ENCODE assay signal across 8 mouse cellular contexts in the genomic region with DNA sequence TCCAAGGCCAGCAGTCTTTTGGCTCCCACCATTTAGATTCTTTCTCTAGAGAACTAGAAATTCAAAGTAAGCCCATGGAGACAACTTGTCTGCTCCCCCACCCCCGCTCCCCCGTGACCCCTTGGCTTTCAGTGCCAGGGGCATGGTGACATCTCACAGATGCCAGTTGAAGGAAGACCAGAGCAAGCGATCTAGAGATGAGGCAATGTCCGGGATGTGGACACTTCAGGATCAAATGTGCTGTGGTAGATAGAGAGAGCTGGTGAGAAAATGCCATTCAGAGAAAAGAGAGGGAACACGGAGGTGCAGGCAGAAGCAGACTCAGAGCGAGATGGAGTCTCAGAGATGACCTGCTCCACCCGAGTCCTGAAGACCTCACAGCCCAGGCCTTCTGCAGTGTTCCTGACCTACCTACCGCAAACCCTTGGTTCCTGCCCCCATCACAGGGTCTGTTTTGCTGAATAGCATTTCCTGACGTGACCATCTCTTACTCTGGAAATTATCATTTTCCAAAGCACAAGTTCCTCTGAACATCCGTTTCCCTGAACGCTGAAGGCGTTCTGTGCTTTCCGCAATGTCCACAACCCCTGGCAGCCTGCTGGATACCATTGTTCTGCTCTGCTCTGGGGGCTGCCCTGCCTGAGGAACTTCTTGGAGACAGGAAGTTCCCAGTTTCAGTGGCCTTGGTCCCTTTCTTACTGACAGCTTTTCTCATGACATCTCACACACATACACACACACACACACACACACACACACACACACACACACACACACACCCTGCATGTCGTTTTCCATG. TPM values are rescaled to one million over a fixed set of nuclear protein-coding genes. Genes with fewer than 3 reads are reported as not detected.
A peak's percentile ranks its signal among the peaks of the same experiment; 100 is the strongest.
DNase-seq lines count a peak whose midpoint lies in the region; ATAC-seq and TF ChIP-seq lines count a peak whose summit lies in the region.

No protein-coding gene starts in this region.

- H3K9ac ChIP-seq in liver, embryonic 16.5 days (ENCODE audit: low read depth, low read length): no peak overlapping the region

- no peaks in the 10 kb centered on the region for H3K36me3 ChIP-seq in testis, adult 2 months (ENCODE audit: control insufficient read depth, insufficient read depth, low read length)
- H3K36me3 ChIP-seq in liver, embryonic 16.5 days (ENCODE audit: control insufficient read depth, insufficient read depth): no peaks in the 10 kb centered on the region

- H3K27ac ChIP-seq in testis, adult 2 months (ENCODE audit: control insufficient read depth, insufficient read depth, low read depth, low read length): 0 out of 2 replicates have a peak overlapping the region, but pooled peaks have one; percentile 0
- no peak overlapping the region for H3K27ac ChIP-seq in liver, embryonic 16.5 days (ENCODE audit: low read length)

- no peak for TF ChIP-seq CTCF in testis, adult 2 months (IDR thresholded peaks at IDR 0.05; ENCODE audit: control insufficient read depth, insufficient read depth, insufficient replicate concordance, low read depth, low read length)

- peak; percentile 35 for DNase-seq in adrenal gland, postnatal 14 days
- no peak for DNase-seq in adrenal gland, adult 18-20 months (ENCODE audit: low spot score in 2 of 2)
- DNase-seq in testis, postnatal 10 days (ENCODE audit: low spot score): no peak
- no peak for DNase-seq in layer of hippocampus, adult 11-12 months (ENCODE audit: low spot score)
- DNase-seq in left cerebral cortex, adult 18-20 months (ENCODE audit: low spot score in 2 of 2): no peak
- DNase-seq in layer of hippocampus, adult 9-10 months (ENCODE audit: low spot score): no peak

- H3K9me3 ChIP-seq in liver, embryonic 16.5 days (replicated peaks; ENCODE audit: control insufficient read depth, low read length): no peaks in the 10 kb centered on the region

- 44% methylated on average over 14 of the region's 14 CpGs for WGBS in liver, embryonic 16.5 days (ENCODE audit: insufficient replicate concordance)

- peak; percentile 60 for ATAC-seq in liver, embryonic 16.5 days (ENCODE audit: low read depth)

- H3K4me3 ChIP-seq in testis, adult 2 months (ENCODE audit: control insufficient read depth, low read depth, low read length): no peak overlapping the region
- no peak overlapping the region for H3K4me3 ChIP-seq in liver, embryonic 16.5 days (ENCODE audit: low read depth, low read length)

- no peak for TF ChIP-seq POLR2A in testis, adult 2 months (IDR thresholded peaks at IDR 0.05; ENCODE audit: control insufficient read depth, low read depth, low read length)

- no peaks in the 10 kb centered on the region for H3K4me1 ChIP-seq in testis, adult 2 months (ENCODE audit: control insufficient read depth, insufficient read depth, low read length)
- no peaks in the 10 kb centered on the region for H3K4me1 ChIP-seq in liver, embryonic 16.5 days (ENCODE audit: control insufficient read depth, low read depth, low read length)

- no peak overlapping the region for H3K4me2 ChIP-seq in liver, embryonic 16.5 days (ENCODE audit: low read depth, low read length)

- H3K27me3 ChIP-seq in testis, adult 2 months (ENCODE audit: control insufficient read depth, insufficient read depth, low read length): no peaks in the 10 kb centered on the region
- no peaks in the 10 kb centered on the region; the same call in 1 of the 2 replicates for H3K27me3 ChIP-seq in liver, embryonic 16.5 days (ENCODE audit: control insufficient read depth, insufficient read depth, low read depth, low read length)

RNA-seq across cellular contexts. Expression of a gene that starts 22.2 kb away (rescaled TPM):
- total RNA-seq in adrenal gland, postnatal 14 days (2021): 34.3 and 55.1 TPM in 2 replicates
- total RNA-seq in adrenal gland, adult 18-20 months (2021): 10 to 100 TPM; 34.1 to 43.9 TPM
- polyA plus RNA-seq in testis, adult 2 months (2012; rRNA removed): 1.4 and 1.8 TPM in 2 replicates
- polyA plus RNA-seq in liver, embryonic 16.5 days (2015; fragmentation: Nextera tagmentation; extraction: Ambion mirVana): 5.0 and 5.9 TPM in 2 replicates
- total RNA-seq in left cerebral cortex, adult 18-20 months (2021): 10 to 100 TPM; 38.5 to 39.6 TPM
